Mouse (Mus musculus): ENCODE data around the gene Rtkn2. TPM values are rescaled to one million over a fixed set of nuclear protein-coding genes. Genes with fewer than 3 reads are reported as not detected.

Rtkn2 gene
- polyA plus RNA-seq, 1 experiment from 2014 or later, result 11.2 TPM

GRCm38 (mm10) chr10:68058378-68058777 lies 79.0 kb downstream of the Rtkn2 start:
- H3K4me1 ChIP-seq (ENCODE audit: control insufficient read depth, insufficient read depth, low read length), result peaks cover 8% of the 10 kb centered on the region
- no peaks in the 10 kb centered on the region; the same call in 1 of the 2 replicates for H3K9me3 ChIP-seq (replicated peaks; ENCODE audit: control insufficient read depth, low read length)
- ATAC-seq (no peak), DNase-seq (ENCODE audit: low spot score) (no peak)
- 92% methylated on average over 1 of the region's 1 CpGs for WGBS
- no peak overlapping the region for H3K4me2 ChIP-seq (ENCODE audit: low read length)
- H3K36me3 ChIP-seq (ENCODE audit: control insufficient read depth, insufficient read depth, low read length), result no peaks in the 10 kb centered on the region
- H3K27ac ChIP-seq (ENCODE audit: low read depth, low read length), result no peak overlapping the region
- H3K4me3 ChIP-seq (ENCODE audit: low read depth, low read length), result no peak overlapping the region
- H3K27me3 ChIP-seq (replicated peaks; ENCODE audit: control insufficient read depth, insufficient read depth, low read length), result no peaks in the 10 kb centered on the region
- no peak overlapping the region for H3K9ac ChIP-seq (ENCODE audit: low read length)

GRCm38 (mm10) chr10:68060590-68061248 lies 81.3 kb downstream of the Rtkn2 start:
- Histone ChIP-seq H3K27ac (ENCODE audit: low read depth, low read length) (no peak overlapping the region; the same call in 1 of the 2 replicates), H3K36me3 (ENCODE audit: control insufficient read depth, insufficient read depth, low read length) (no peaks in the 10 kb centered on the region), H3K4me2 (ENCODE audit: low read length) (no peak overlapping the region), H3K9ac (ENCODE audit: low read length) (no peak overlapping the region), H3K9me3 (replicated peaks; ENCODE audit: control insufficient read depth, low read length) (no peaks in the 10 kb centered on the region; the same call in 1 of the 2 replicates), H3K4me1 (ENCODE audit: control insufficient read depth, insufficient read depth, low read length) (peaks cover 19% of the 10 kb centered on the region), H3K4me3 (ENCODE audit: low read depth, low read length) (no peak overlapping the region), H3K27me3 (replicated peaks; ENCODE audit: control insufficient read depth, insufficient read depth, low read length) (no peaks in the 10 kb centered on the region)
- no peak for ATAC-seq
- 55% methylated on average over 16 of the region's 16 CpGs for WGBS
- peak; percentile 19 for DNase-seq (ENCODE audit: low spot score)

GRCm38 (mm10) chr10:68061249-68061615 lies 81.9 kb downstream of the Rtkn2 start:
- H3K4me3 ChIP-seq (ENCODE audit: low read depth, low read length), result no peak overlapping the region
- ATAC-seq (no peak), DNase-seq (ENCODE audit: low spot score) (peak; percentile 14)
- H3K9ac ChIP-seq (ENCODE audit: low read length), result no peak overlapping the region
- 28% methylated on average over 8 of the region's 8 CpGs for WGBS
- no peaks in the 10 kb centered on the region for H3K27me3 ChIP-seq (replicated peaks; ENCODE audit: control insufficient read depth, insufficient read depth, low read length)
- peaks cover 19% of the 10 kb centered on the region for H3K4me1 ChIP-seq (ENCODE audit: control insufficient read depth, insufficient read depth, low read length)
- no peaks in the 10 kb centered on the region for H3K36me3 ChIP-seq (ENCODE audit: control insufficient read depth, insufficient read depth, low read length)
- no peak overlapping the region for H3K4me2 ChIP-seq (ENCODE audit: low read length)
- no peaks in the 10 kb centered on the region; the same call in 1 of the 2 replicates for H3K9me3 ChIP-seq (replicated peaks; ENCODE audit: control insufficient read depth, low read length)
- H3K27ac ChIP-seq (ENCODE audit: low read depth, low read length), result no peak overlapping the region

DNA sequence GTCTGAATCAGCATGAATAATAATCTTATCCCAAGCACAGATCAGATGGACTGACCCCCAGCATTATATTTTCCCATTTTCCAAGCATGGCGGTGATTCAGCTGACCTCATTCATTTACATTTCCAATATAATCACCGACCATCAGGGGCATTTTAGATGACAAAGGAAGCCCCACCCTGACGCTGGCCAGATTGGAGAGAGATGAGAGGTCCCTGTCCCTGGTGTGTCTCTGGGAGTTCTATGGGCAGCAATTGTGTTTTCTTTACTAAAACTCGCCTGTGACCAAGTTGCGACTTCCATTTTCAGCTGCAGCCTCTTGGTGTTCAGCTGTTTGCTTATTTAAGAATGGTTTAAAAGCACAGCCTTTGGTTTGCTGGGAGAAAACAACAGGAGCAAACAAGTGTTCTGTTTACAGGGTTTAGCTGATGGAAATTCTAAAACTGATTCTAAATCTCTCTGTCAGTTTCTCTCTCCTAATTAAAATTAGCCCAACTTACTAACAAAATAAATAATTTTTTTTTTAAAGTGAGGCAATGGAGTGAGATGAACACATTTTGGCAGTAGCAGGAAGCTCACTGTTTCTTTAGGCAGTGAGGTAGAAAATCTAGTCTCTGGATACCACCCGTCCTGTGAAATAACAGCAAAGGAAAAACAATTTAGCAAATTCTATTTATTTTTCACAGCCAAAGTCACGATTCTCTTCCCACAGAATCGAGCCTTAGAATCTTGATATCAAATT lies 84.6 kb downstream of the Rtkn2 start:
- no peak overlapping the region for H3K9ac ChIP-seq (ENCODE audit: low read length)
- H3K9me3 ChIP-seq (replicated peaks; ENCODE audit: control insufficient read depth, low read length), result no peaks in the 10 kb centered on the region
- no peaks in the 10 kb centered on the region for H3K27me3 ChIP-seq (replicated peaks; ENCODE audit: control insufficient read depth, insufficient read depth, low read length)
- H3K4me3 ChIP-seq (ENCODE audit: low read depth, low read length), result no peak overlapping the region
- DNase-seq (ENCODE audit: low spot score) (no peak), ATAC-seq (no peak)
- H3K4me1 ChIP-seq (ENCODE audit: control insufficient read depth, insufficient read depth, low read length), result peaks cover 19% of the 10 kb centered on the region
- no peaks in the 10 kb centered on the region for H3K36me3 ChIP-seq (ENCODE audit: control insufficient read depth, insufficient read depth, low read length)
- H3K27ac ChIP-seq (ENCODE audit: low read depth, low read length), result no peak overlapping the region
- H3K4me2 ChIP-seq (ENCODE audit: low read length), result peak overlapping the region; percentile 32
- WGBS, result 4% methylated on average over 8 of the region's 8 CpGs

DNA sequence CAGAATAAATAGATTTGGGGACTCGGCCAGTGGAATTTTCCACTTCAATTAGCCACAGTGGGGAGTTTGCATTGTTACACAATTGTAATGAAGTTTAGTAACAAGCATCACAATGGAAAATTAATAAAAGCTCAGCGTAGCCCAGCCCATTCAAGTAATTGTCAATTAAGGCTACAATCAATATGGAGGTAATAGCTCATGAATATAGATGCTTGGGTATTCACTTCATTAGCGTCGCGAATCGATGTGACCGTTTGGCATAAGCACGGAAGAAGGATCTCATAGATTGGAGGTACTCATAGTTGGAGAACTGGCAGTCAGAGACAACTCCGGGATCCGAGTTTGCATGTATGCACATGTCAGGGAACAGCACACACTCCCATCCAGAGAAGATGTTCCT lies 85.2 kb downstream of the Rtkn2 start:
- WGBS, result 5% methylated on average over 10 of the region's 10 CpGs

DNA sequence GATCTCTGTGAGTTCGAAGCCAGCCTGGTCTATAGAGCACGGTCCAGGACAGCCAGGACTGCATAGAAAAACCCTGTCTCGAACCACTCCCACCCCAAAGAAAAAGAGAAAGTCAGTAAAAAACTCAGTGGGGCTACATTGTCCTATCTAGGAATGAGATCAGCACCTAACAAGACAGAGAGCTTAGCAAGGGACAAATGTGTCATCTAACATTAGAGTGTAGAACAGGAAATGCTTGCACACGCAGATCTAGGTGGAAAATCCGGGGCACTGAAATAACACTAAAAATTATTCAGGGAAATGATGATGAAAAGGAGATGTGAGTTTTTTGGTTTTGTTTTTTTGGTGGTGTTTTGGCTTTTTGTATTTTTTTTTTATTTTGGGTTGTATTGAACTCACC lies 86.8 kb downstream of the Rtkn2 start:
- H3K36me3 ChIP-seq (ENCODE audit: control insufficient read depth, insufficient read depth, low read length), result no peaks in the 10 kb centered on the region
- no peak overlapping the region for H3K27ac ChIP-seq (ENCODE audit: low read depth, low read length)
- no peak for DNase-seq (ENCODE audit: low spot score)
- H3K27me3 ChIP-seq (replicated peaks; ENCODE audit: control insufficient read depth, insufficient read depth, low read length), result no peaks in the 10 kb centered on the region
- H3K4me3 ChIP-seq (ENCODE audit: low read depth, low read length), result no peak overlapping the region
- no peaks in the 10 kb centered on the region for H3K9me3 ChIP-seq (replicated peaks; ENCODE audit: control insufficient read depth, low read length)
- H3K9ac ChIP-seq (ENCODE audit: low read length), result no peak overlapping the region
- H3K4me1 ChIP-seq (ENCODE audit: control insufficient read depth, insufficient read depth, low read length), result peaks cover 13% of the 10 kb centered on the region
- no peak for ATAC-seq
- 96% methylated on average over 5 of the region's 5 CpGs for WGBS
- H3K4me2 ChIP-seq (ENCODE audit: low read length), result no peak overlapping the region

More for the DNA sequence above, 85.2 kb downstream of the Rtkn2 start:
- DNase-seq (ENCODE audit: low spot score) (peak; percentile 61), ATAC-seq (peak; percentile 43; the same call in 1 of the 2 replicates)
- Histone ChIP-seq H3K4me2 (ENCODE audit: low read length) (peak overlapping the region; percentile 32), H3K36me3 (ENCODE audit: control insufficient read depth, insufficient read depth, low read length) (no peaks in the 10 kb centered on the region), H3K27ac (ENCODE audit: low read depth, low read length) (no peak overlapping the region), H3K27me3 (replicated peaks; ENCODE audit: control insufficient read depth, insufficient read depth, low read length) (no peaks in the 10 kb centered on the region), H3K9me3 (replicated peaks; ENCODE audit: control insufficient read depth, low read length) (no peaks in the 10 kb centered on the region), H3K9ac (ENCODE audit: low read length) (no peak overlapping the region), H3K4me1 (ENCODE audit: control insufficient read depth, insufficient read depth, low read length) (peaks cover 19% of the 10 kb centered on the region), H3K4me3 (ENCODE audit: low read depth, low read length) (no peak overlapping the region)

GRCm38 (mm10) chr10:68067961-68068360 lies 88.6 kb downstream of the Rtkn2 start:
- Histone ChIP-seq H3K27ac (ENCODE audit: low read depth, low read length) (no peak overlapping the region), H3K4me3 (ENCODE audit: low read depth, low read length) (no peak overlapping the region), H3K9me3 (replicated peaks; ENCODE audit: control insufficient read depth, low read length) (no peaks in the 10 kb centered on the region), H3K4me2 (ENCODE audit: low read length) (no peak overlapping the region), H3K36me3 (ENCODE audit: control insufficient read depth, insufficient read depth, low read length) (no peaks in the 10 kb centered on the region), H3K9ac (ENCODE audit: low read length) (no peak overlapping the region), H3K4me1 (ENCODE audit: control insufficient read depth, insufficient read depth, low read length) (peaks cover 11% of the 10 kb centered on the region), H3K27me3 (replicated peaks; ENCODE audit: control insufficient read depth, insufficient read depth, low read length) (no peaks in the 10 kb centered on the region)
- no peak for ATAC-seq
- WGBS, result 84% methylated on average over 5 of the region's 5 CpGs
- no peak for DNase-seq (ENCODE audit: low spot score)

DNA sequence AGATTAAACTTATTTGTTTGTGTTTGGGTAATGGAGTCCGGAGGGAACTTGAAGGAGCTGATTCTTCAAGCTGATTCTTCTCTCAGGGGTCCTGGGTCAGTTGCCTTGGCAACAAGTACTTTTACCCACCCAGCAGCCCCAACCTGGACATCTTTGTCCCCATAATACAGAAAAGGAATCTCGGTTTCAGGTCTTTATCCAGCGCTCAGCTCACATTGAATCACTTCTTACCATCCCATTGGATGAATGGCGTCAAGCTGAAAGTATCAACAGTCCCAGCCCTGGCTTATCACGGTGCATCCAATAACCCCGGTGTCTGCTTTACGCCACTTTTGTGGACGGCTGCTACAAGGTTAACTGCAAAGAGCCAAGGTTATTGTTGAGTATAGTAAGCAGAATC lies 89.1 kb downstream of the Rtkn2 start:
- 82% methylated on average over 8 of the region's 8 CpGs for WGBS
- H3K4me2 ChIP-seq (ENCODE audit: low read length), result no peak overlapping the region
- H3K4me3 ChIP-seq (ENCODE audit: low read depth, low read length), result no peak overlapping the region
- no peak overlapping the region for H3K27ac ChIP-seq (ENCODE audit: low read depth, low read length)
- peaks cover 11% of the 10 kb centered on the region for H3K4me1 ChIP-seq (ENCODE audit: control insufficient read depth, insufficient read depth, low read length)
- H3K9ac ChIP-seq (ENCODE audit: low read length), result no peak overlapping the region
- ATAC-seq, result no peak
- H3K27me3 ChIP-seq (replicated peaks; ENCODE audit: control insufficient read depth, insufficient read depth, low read length), result no peaks in the 10 kb centered on the region
- H3K36me3 ChIP-seq (ENCODE audit: control insufficient read depth, insufficient read depth, low read length), result no peaks in the 10 kb centered on the region
- DNase-seq (ENCODE audit: low spot score), result no peak
- no peaks in the 10 kb centered on the region for H3K9me3 ChIP-seq (replicated peaks; ENCODE audit: control insufficient read depth, low read length)

DNA sequence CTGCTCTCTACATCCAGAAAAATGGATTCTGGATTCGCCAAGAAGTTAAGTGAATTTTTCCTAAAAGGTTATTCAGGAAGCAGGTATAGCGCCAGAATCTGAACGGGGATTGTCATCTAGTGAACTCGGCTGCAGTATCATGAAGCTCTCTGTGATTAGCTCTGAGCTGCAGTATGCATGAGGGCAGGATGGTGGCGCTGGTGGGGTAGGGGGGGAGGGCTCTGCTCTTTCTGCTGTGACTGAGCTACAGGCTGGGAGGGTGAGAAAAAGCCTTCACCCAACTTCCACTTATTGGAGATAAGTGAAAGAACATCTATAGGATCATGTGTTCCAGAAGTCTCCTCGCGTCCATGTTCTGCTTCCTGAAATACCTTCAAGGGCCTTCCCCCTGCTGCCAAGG lies 91.7 kb downstream of the Rtkn2 start:
- 86% methylated on average over 7 of the region's 7 CpGs for WGBS
- no peak overlapping the region for H3K4me3 ChIP-seq (ENCODE audit: low read depth, low read length)
- H3K36me3 ChIP-seq (ENCODE audit: control insufficient read depth, insufficient read depth, low read length), result no peaks in the 10 kb centered on the region
- no peak overlapping the region for H3K27ac ChIP-seq (ENCODE audit: low read depth, low read length)
- H3K9me3 ChIP-seq (replicated peaks; ENCODE audit: control insufficient read depth, low read length), result no peaks in the 10 kb centered on the region
- H3K4me2 ChIP-seq (ENCODE audit: low read length), result no peak overlapping the region
- ATAC-seq (no peak), DNase-seq (ENCODE audit: low spot score) (no peak)
- H3K27me3 ChIP-seq (replicated peaks; ENCODE audit: control insufficient read depth, insufficient read depth, low read length), result no peaks in the 10 kb centered on the region
- H3K4me1 ChIP-seq (ENCODE audit: control insufficient read depth, insufficient read depth, low read length), result no peaks in the 10 kb centered on the region
- H3K9ac ChIP-seq (ENCODE audit: low read length), result no peak overlapping the region
